Mouse (Mus musculus): ENCODE data around the gene Ttll9. TPM values are rescaled to one million over a fixed set of nuclear protein-coding genes. Genes with fewer than 3 reads are reported as not detected.

Gene Ttll9
- polyA plus RNA-seq (2015; fragmentation: Nextera tagmentation; extraction: Ambion mirVana): 0.95 and 1.1 TPM in 2 replicates

- H3K4me1 ChIP-seq (ENCODE audit: control insufficient read depth, insufficient read depth, low read length): no peaks in the 10 kb centered on the region
- peak within 1 kb of the TSS; percentile 54 for H3K9ac ChIP-seq (ENCODE audit: low read length)
- H3K4me3 ChIP-seq (ENCODE audit: low read length): peak within 1 kb of the TSS; percentile 51
- no peaks in the 10 kb centered on the region for H3K9me3 ChIP-seq (replicated peaks; ENCODE audit: control insufficient read depth, low read length)
- H3K36me3 ChIP-seq (ENCODE audit: control insufficient read depth, insufficient read depth): no peaks in the 10 kb centered on the region
- peak; percentile 78 for ATAC-seq (replicated peaks; ENCODE audit: extremely low read depth, insufficient read depth, low FRiP score)
- peak within 1 kb of the TSS; percentile 88 for H3K4me2 ChIP-seq (ENCODE audit: low read depth, low read length)
- H3K27me3 ChIP-seq (ENCODE audit: control insufficient read depth, insufficient read depth, low read length): peaks cover 4% of the 10 kb centered on the region; the same call in 1 of the 2 replicates
- WGBS: 2% methylated on average over 34 of the region's 34 CpGs
- no peak within 1 kb of the TSS for H3K27ac ChIP-seq (ENCODE audit: low read length)
Measured at GRCm38 (mm10) chr2:152962091-152962793, at the start of gene Ttll9. Gene Ttll9 (plus strand): TSS chr2:152962485.

DNA sequence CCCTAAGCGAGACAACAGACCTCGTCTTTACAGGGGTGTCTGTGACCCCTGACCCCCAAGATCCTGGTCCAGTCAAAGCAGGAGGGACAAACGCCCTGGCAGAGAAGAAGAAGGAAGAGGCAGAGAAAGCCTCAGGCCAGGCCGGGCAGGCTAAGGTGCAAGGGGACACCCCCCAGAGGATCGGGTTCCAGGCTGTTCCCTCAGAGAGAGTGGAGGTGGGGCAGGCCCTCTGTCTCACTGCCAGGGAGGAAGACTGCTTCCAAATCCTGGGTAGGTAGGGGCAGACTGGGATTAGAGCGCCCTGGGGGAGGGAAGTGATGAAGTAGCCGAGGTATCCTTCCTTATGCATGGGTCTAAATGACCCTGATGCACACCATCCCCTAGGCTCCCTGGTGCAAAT is 48.8 kb upstream of the Ttll9 start:
- Histone ChIP-seq H3K27me3 (ENCODE audit: control insufficient read depth, insufficient read depth, low read length) (peaks cover 37% of the 10 kb centered on the region), H3K27ac (ENCODE audit: low read length) (no peak overlapping the region)

GRCm38 (mm10) chr2:152914310-152915120 is 47.8 kb upstream of the Ttll9 start:
- WGBS: 2% methylated on average over 18 of the region's 18 CpGs
- H3K36me3 ChIP-seq (ENCODE audit: control insufficient read depth, insufficient read depth): no peaks in the 10 kb centered on the region
- H3K9me3 ChIP-seq (replicated peaks; ENCODE audit: control insufficient read depth, low read length): no peaks in the 10 kb centered on the region
- peaks cover 37% of the 10 kb centered on the region for H3K27me3 ChIP-seq (ENCODE audit: control insufficient read depth, insufficient read depth, low read length)
- peaks cover 19% of the 10 kb centered on the region for H3K4me1 ChIP-seq (ENCODE audit: control insufficient read depth, insufficient read depth, low read length)
- ATAC-seq (replicated peaks; ENCODE audit: extremely low read depth, insufficient read depth, low FRiP score): peak; percentile 75
- H3K4me3 ChIP-seq (ENCODE audit: low read length): peak overlapping the region; percentile 27; the same call in 1 of the 2 replicates
- peak overlapping the region; percentile 38; the same call in 1 of the 2 replicates for H3K9ac ChIP-seq (ENCODE audit: low read length)
- H3K4me2 ChIP-seq (ENCODE audit: low read depth, low read length): peak overlapping the region; percentile 57
- no peak overlapping the region for H3K27ac ChIP-seq (ENCODE audit: low read length)

More for the DNA sequence above, 48.8 kb upstream of the Ttll9 start:
- no peaks in the 10 kb centered on the region for H3K36me3 ChIP-seq (ENCODE audit: control insufficient read depth, insufficient read depth)
- WGBS: 32% methylated on average over 7 of the region's 7 CpGs
- H3K4me2 ChIP-seq (ENCODE audit: low read depth, low read length): no peak overlapping the region
- H3K9ac ChIP-seq (ENCODE audit: low read length): no peak overlapping the region
- no peak for ATAC-seq (replicated peaks; ENCODE audit: extremely low read depth, insufficient read depth, low FRiP score)
- no peak overlapping the region for H3K4me3 ChIP-seq (ENCODE audit: low read length)
- peaks cover 16% of the 10 kb centered on the region for H3K4me1 ChIP-seq (ENCODE audit: control insufficient read depth, insufficient read depth, low read length)
- H3K9me3 ChIP-seq (replicated peaks; ENCODE audit: control insufficient read depth, low read length): no peaks in the 10 kb centered on the region; the same call in 1 of the 2 replicates

DNA sequence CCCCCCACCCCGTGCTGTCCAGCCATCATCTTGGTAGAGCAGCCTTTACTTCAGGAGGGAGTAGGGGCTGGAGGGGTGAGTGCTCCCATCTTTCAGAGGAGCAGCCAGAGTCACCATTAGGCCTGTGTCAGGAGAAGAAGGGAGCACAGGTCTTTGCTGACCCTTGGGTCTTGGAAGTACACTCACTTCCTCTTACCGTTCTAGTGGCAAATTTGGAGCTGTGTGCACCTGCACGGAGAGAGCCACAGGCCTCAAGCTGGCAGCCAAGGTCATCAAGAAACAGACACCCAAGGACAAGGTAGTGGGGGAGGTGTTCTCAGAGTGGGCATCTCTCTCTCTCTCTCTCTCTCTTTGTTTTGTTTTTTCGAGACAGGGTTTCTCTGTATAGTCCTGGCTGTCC is 46.8 kb upstream of the Ttll9 start:
- Histone ChIP-seq H3K4me2 (ENCODE audit: low read depth, low read length) (no peak overlapping the region), H3K27ac (ENCODE audit: low read length) (no peak overlapping the region), H3K4me3 (ENCODE audit: low read length) (no peak overlapping the region), H3K4me1 (ENCODE audit: control insufficient read depth, insufficient read depth, low read length) (peaks cover 19% of the 10 kb centered on the region), H3K36me3 (ENCODE audit: control insufficient read depth, insufficient read depth) (no peaks in the 10 kb centered on the region), H3K9ac (ENCODE audit: low read length) (no peak overlapping the region), H3K9me3 (replicated peaks; ENCODE audit: control insufficient read depth, low read length) (no peaks in the 10 kb centered on the region), H3K27me3 (ENCODE audit: control insufficient read depth, insufficient read depth, low read length) (peaks cover 35% of the 10 kb centered on the region)
- no peak for ATAC-seq (replicated peaks; ENCODE audit: extremely low read depth, insufficient read depth, low FRiP score)
- WGBS: 64% methylated on average over 4 of the region's 4 CpGs

DNA sequence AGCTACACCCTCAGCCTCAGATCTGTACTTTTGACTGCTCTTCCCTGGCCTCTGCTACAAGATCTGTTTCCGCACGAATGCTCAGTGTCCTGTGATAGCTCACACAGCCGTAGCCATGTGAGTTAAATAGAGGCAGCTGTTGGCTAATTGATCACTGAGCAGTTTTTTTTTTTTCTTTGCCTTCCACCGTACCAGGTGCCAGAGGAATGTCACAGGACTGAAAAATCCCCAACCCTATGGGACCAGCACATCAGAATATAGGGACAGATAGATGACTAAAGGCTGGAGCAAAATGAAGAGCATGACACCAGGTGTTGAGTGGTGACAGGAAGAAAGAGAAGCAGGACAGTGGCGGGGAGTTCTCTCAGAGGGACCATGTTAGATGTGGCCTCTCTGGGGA is 46.2 kb upstream of the Ttll9 start:
- H3K9me3 ChIP-seq (replicated peaks; ENCODE audit: control insufficient read depth, low read length): no peaks in the 10 kb centered on the region

DNA sequence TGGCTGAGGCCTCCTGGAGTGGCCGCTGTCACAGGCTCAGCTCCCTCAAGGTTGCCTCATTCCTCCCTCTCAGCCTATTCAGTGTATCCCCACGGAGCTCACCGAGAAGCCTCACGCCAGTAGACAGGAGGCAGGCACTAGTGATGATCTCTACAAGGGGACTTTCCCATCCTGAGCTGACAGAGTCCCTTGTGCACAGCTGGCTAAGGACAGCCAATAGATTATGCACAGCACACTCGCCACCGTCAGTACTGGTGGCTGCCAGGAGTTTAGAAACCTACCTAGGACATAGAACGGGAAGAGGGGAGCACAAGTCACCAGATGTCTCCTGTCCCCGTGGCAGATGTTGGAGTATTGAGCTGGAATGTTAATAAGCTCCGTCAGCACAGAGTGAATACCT is 44.6 kb upstream of the Ttll9 start:
- H3K36me3 ChIP-seq (ENCODE audit: control insufficient read depth, insufficient read depth): no peaks in the 10 kb centered on the region
- no peak overlapping the region for H3K9ac ChIP-seq (ENCODE audit: low read length)
- H3K9me3 ChIP-seq (replicated peaks; ENCODE audit: control insufficient read depth, low read length): no peaks in the 10 kb centered on the region
- peaks cover 16% of the 10 kb centered on the region for H3K4me1 ChIP-seq (ENCODE audit: control insufficient read depth, insufficient read depth, low read length)
- no peak for ATAC-seq (replicated peaks; ENCODE audit: extremely low read depth, insufficient read depth, low FRiP score)
- H3K4me2 ChIP-seq (ENCODE audit: low read depth, low read length): no peak overlapping the region
- 45% methylated on average over 9 of the region's 9 CpGs for WGBS
- peaks cover 15% of the 10 kb centered on the region for H3K27me3 ChIP-seq (ENCODE audit: control insufficient read depth, insufficient read depth, low read length)
- no peak overlapping the region for H3K27ac ChIP-seq (ENCODE audit: low read length)
- H3K4me3 ChIP-seq (ENCODE audit: low read length): no peak overlapping the region

More for the DNA sequence above, 46.2 kb upstream of the Ttll9 start:
- Histone ChIP-seq H3K4me2 (ENCODE audit: low read depth, low read length) (no peak overlapping the region), H3K36me3 (ENCODE audit: control insufficient read depth, insufficient read depth) (no peaks in the 10 kb centered on the region), H3K9ac (ENCODE audit: low read length) (no peak overlapping the region), H3K27ac (ENCODE audit: low read length) (no peak overlapping the region), H3K4me3 (ENCODE audit: low read length) (no peak overlapping the region), H3K4me1 (ENCODE audit: control insufficient read depth, insufficient read depth, low read length) (peaks cover 19% of the 10 kb centered on the region), H3K27me3 (ENCODE audit: control insufficient read depth, insufficient read depth, low read length) (peaks cover 28% of the 10 kb centered on the region)
- 55% methylated on average over 5 of the region's 5 CpGs for WGBS
- ATAC-seq (replicated peaks; ENCODE audit: extremely low read depth, insufficient read depth, low FRiP score): no peak

DNA sequence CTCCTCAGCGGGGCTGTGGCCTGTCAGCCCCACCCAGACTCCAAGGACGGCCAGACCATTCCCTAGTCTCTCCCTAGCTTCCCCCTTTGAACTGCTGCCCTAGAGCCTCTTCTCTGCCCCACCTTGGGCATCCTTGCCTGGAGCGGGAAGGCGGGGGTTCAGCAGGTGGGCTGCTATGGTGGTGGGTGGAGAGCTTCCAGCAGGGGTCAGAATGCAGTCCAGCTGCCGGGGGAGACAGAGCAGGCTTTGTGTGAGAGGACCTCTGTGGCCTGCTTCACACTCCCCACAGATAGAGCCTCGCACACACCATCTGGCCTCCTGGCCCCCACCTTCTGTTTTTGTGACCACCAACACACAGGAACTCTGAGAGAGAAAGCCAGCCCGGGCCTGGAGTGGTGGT is 39.9 kb upstream of the Ttll9 start:
- Histone ChIP-seq H3K9me3 (replicated peaks; ENCODE audit: control insufficient read depth, low read length) (no peaks in the 10 kb centered on the region), H3K9ac (ENCODE audit: low read length) (no peak overlapping the region), H3K36me3 (ENCODE audit: control insufficient read depth, insufficient read depth) (no peaks in the 10 kb centered on the region), H3K27ac (ENCODE audit: low read length) (no peak overlapping the region), H3K4me1 (ENCODE audit: control insufficient read depth, insufficient read depth, low read length) (peaks cover 16% of the 10 kb centered on the region), H3K4me3 (ENCODE audit: low read length) (no peak overlapping the region), H3K4me2 (ENCODE audit: low read depth, low read length) (no peak overlapping the region), H3K27me3 (ENCODE audit: control insufficient read depth, insufficient read depth, low read length) (peaks cover 1% of the 10 kb centered on the region; the same call in 1 of the 2 replicates)
- ATAC-seq (replicated peaks; ENCODE audit: extremely low read depth, insufficient read depth, low FRiP score): no peak
- 36% methylated on average over 7 of the region's 7 CpGs for WGBS

- no peak overlapping the region for H3K4me2 ChIP-seq (ENCODE audit: low read depth, low read length)
- H3K9ac ChIP-seq (ENCODE audit: low read length): no peak overlapping the region
- no peak for ATAC-seq (replicated peaks; ENCODE audit: extremely low read depth, insufficient read depth, low FRiP score)
- H3K27me3 ChIP-seq (ENCODE audit: control insufficient read depth, insufficient read depth, low read length): no peaks in the 10 kb centered on the region
- no peak overlapping the region for H3K4me3 ChIP-seq (ENCODE audit: low read length)
- no peak overlapping the region for H3K27ac ChIP-seq (ENCODE audit: low read length)
- WGBS: 75% methylated on average over 3 of the region's 3 CpGs
- H3K36me3 ChIP-seq (ENCODE audit: control insufficient read depth, insufficient read depth): no peaks in the 10 kb centered on the region
- no peaks in the 10 kb centered on the region for H3K9me3 ChIP-seq (replicated peaks; ENCODE audit: control insufficient read depth, low read length)
- H3K4me1 ChIP-seq (ENCODE audit: control insufficient read depth, insufficient read depth, low read length): peaks cover 9% of the 10 kb centered on the region
Measured at GRCm38 (mm10) chr2:152923621-152924020, 38.7 kb upstream of the Ttll9 start.

DNA sequence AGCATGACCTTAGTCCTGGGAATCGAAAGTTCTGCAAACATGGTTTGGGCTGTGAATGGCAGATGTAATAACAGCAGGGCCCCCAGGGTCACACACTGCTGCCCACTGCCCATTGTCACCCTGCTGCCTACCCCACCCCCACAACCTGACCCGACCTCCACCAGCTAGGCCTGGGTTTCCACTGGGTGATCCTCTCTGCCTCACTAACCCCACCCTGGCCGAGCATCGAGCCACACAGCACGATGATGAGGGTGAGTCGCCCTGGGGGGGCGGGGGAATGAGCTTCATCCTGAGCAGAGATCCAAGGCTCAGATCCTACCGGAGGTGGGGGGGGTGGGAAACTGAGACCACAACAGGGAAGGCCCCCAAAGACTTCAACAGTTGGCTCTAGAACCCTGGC is 38.2 kb upstream of the Ttll9 start:
- peaks cover 11% of the 10 kb centered on the region for H3K4me1 ChIP-seq (ENCODE audit: control insufficient read depth, insufficient read depth, low read length)
- no peak overlapping the region for H3K27ac ChIP-seq (ENCODE audit: low read length)
- no peaks in the 10 kb centered on the region for H3K27me3 ChIP-seq (ENCODE audit: control insufficient read depth, insufficient read depth, low read length)
- no peaks in the 10 kb centered on the region for H3K9me3 ChIP-seq (replicated peaks; ENCODE audit: control insufficient read depth, low read length)
- H3K36me3 ChIP-seq (ENCODE audit: control insufficient read depth, insufficient read depth): no peaks in the 10 kb centered on the region
- no peak overlapping the region for H3K4me3 ChIP-seq (ENCODE audit: low read length)
- H3K9ac ChIP-seq (ENCODE audit: low read length): no peak overlapping the region
- WGBS: 61% methylated on average over 8 of the region's 8 CpGs
- no peak overlapping the region for H3K4me2 ChIP-seq (ENCODE audit: low read depth, low read length)
- ATAC-seq (replicated peaks; ENCODE audit: extremely low read depth, insufficient read depth, low FRiP score): no peak

Measured in heart, embryonic 16.5 days (tissue).